In the genomic region with DNA sequence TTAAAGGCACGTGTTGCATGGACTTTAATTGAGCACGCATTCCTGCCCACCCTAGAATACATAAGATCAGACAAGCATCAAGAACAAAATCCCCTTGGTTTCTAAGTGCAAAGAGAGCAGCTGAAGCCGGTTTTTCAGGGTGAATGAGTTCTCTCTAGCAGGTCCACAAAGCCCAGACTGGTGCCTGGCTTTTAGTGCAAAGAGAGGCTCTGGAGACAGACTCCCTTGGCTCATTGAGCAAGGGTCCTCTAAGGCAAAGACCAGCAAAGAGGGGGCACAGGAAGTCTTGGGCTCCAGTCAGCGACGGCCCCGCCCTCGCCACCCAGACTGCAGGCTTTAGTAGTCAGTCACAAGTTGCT, we compare ENCODE assay signal across 8 mouse cellular contexts. TPM values are rescaled to one million over a fixed set of nuclear protein-coding genes. Genes with fewer than 3 reads are reported as not detected.
A peak's percentile ranks its signal among the peaks of the same experiment; 100 is the strongest.
DNase-seq lines count a peak whose midpoint lies in the region; ATAC-seq and TF ChIP-seq lines count a peak whose summit lies in the region.

No protein-coding gene starts in this region.

- ATAC-seq in heart, embryonic 11.5 days (replicated peaks; ENCODE audit: insufficient number of reproducible peaks, low FRiP score, low TSS enrichment) = no peak
- ATAC-seq in forebrain, embryonic 16.5 days = no peak
- ATAC-seq in liver, embryonic 15.5 days (ENCODE audit: insufficient read depth) = no peak

- H3K4me3 ChIP-seq in heart, embryonic 11.5 days (ENCODE audit: low read depth, low read length) = peak overlapping the region; percentile 49
- peak overlapping the region; percentile 78 for H3K4me3 ChIP-seq in E14TG2a.4 (replicated peaks; ENCODE audit: low read length)
- H3K4me3 ChIP-seq in forebrain, embryonic 16.5 days (replicated peaks; ENCODE audit: low read length) = peak overlapping the region; percentile 39
- H3K4me3 ChIP-seq in liver, embryonic 15.5 days (replicated peaks) = peak overlapping the region; percentile 57

- H3K9ac ChIP-seq in heart, embryonic 11.5 days (ENCODE audit: low read depth, low read length) = peak overlapping the region; percentile 72
- H3K9ac ChIP-seq in forebrain, embryonic 16.5 days (replicated peaks; ENCODE audit: low read depth, low read length) = peak overlapping the region; percentile 23; the same call in 1 of the 2 replicates
- H3K9ac ChIP-seq in liver, embryonic 15.5 days = no peak overlapping the region

- peak overlapping the region; percentile 81 for H3K4me2 ChIP-seq in heart, embryonic 11.5 days
- peak overlapping the region; percentile 70 for H3K4me2 ChIP-seq in forebrain, embryonic 16.5 days (ENCODE audit: low read length)
- peak overlapping the region; percentile 80 for H3K4me2 ChIP-seq in liver, embryonic 15.5 days

- H3K27ac ChIP-seq in heart, embryonic 11.5 days (ENCODE audit: low read depth, low read length) = peak overlapping the region; percentile 54; the same call in 1 of the 2 replicates
- no peak overlapping the region for H3K27ac ChIP-seq in forebrain, embryonic 16.5 days (ENCODE audit: low read length)
- no peak overlapping the region for H3K27ac ChIP-seq in liver, embryonic 15.5 days (replicated peaks)

- no peak for DNase-seq in heart, adult 8-10 months (ENCODE audit: low spot score)
- no peak for DNase-seq in embryo, embryonic 9.5 days (ENCODE audit: extremely low spot score)
- DNase-seq in cerebellum, postnatal 14 days = no peak
- no peak for DNase-seq in kidney, postnatal 10 days

- H3K36me3 ChIP-seq in heart, embryonic 11.5 days (ENCODE audit: control insufficient read depth, insufficient read depth, low read length) = no peaks in the 10 kb centered on the region
- H3K36me3 ChIP-seq in E14TG2a.4 (ENCODE audit: insufficient read depth, low read length) = no peaks in the 10 kb centered on the region
- no peaks in the 10 kb centered on the region for H3K36me3 ChIP-seq in forebrain, embryonic 16.5 days (ENCODE audit: control insufficient read depth, insufficient read depth)
- no peaks in the 10 kb centered on the region for H3K36me3 ChIP-seq in liver, embryonic 15.5 days (replicated peaks)

- no peaks in the 10 kb centered on the region for H3K9me3 ChIP-seq in heart, embryonic 11.5 days (replicated peaks; ENCODE audit: control insufficient read depth, low read length)
- 0 out of 2 replicates have a peak, but pooled peaks cover 5% of the 10 kb centered on the region for H3K9me3 ChIP-seq in E14TG2a.4 (ENCODE audit: low read length)
- no peaks in the 10 kb centered on the region for H3K9me3 ChIP-seq in forebrain, embryonic 16.5 days (ENCODE audit: control insufficient read depth, low read length)
- H3K9me3 ChIP-seq in liver, embryonic 15.5 days (replicated peaks) = no peaks in the 10 kb centered on the region

- H3K27me3 ChIP-seq in heart, embryonic 11.5 days (ENCODE audit: control insufficient read depth, insufficient read depth, low read length) = no peaks in the 10 kb centered on the region
- H3K27me3 ChIP-seq in E14TG2a.4 (ENCODE audit: insufficient read depth, low read length) = peaks cover 43% of the 10 kb centered on the region
- no peaks in the 10 kb centered on the region for H3K27me3 ChIP-seq in forebrain, embryonic 16.5 days (replicated peaks; ENCODE audit: control insufficient read depth, insufficient read depth, low read length)
- peaks cover 9% of the 10 kb centered on the region for H3K27me3 ChIP-seq in liver, embryonic 15.5 days

- TF ChIP-seq CTCF in E14TG2a.4 (conservative IDR thresholded peaks at IDR 0.05; ENCODE audit: low read length) = no peak

- H3K4me1 ChIP-seq in heart, embryonic 11.5 days (ENCODE audit: control insufficient read depth, insufficient read depth, low read length) = peaks cover 7% of the 10 kb centered on the region; the same call in 1 of the 2 replicates
- peaks cover 10% of the 10 kb centered on the region for H3K4me1 ChIP-seq in E14TG2a.4 (replicated peaks; ENCODE audit: low read depth, low read length)
- H3K4me1 ChIP-seq in forebrain, embryonic 16.5 days (replicated peaks; ENCODE audit: control insufficient read depth, insufficient read depth, low read length) = peaks cover 7% of the 10 kb centered on the region
- H3K4me1 ChIP-seq in liver, embryonic 15.5 days (replicated peaks) = peaks cover 8% of the 10 kb centered on the region; the same call in 1 of the 2 replicates

- 10% methylated on average over 7 of the region's 7 CpGs for WGBS in heart, embryonic 11.5 days (ENCODE audit: insufficient replicate concordance)
- 9% methylated on average over 7 of the region's 7 CpGs for WGBS in forebrain, embryonic 16.5 days
- whole genome bisulfite sequencing in liver, embryonic 15.5 days (ENCODE audit: insufficient replicate concordance) = 8% methylated on average over 7 of the region's 7 CpGs

RNA-seq across cellular contexts. Expression of gene Cracr2a, which starts 0.3 kb away (rescaled TPM):
- polyA plus RNA-seq in heart, embryonic 11.5 days (2014; fragmentation: Nextera tagmentation; extraction: Ambion mirVana) = 0.93 and 1.0 TPM in 2 replicates
- 1 to 10 TPM in 3 of 4 experiments, under 1 TPM in 1; 0.35 to 3.4 (median 2.4) TPM for total RNA-seq in heart, adult 8-10 months (2022)
- polyA plus RNA-seq in forebrain, embryonic 16.5 days (2015; fragmentation: Nextera tagmentation; extraction: Ambion mirVana) = 0.16 and 0.32 TPM in 2 replicates
- 0.97 and 1.0 TPM in 2 replicates for polyA plus RNA-seq in liver, embryonic 15.5 days (2015; fragmentation: Nextera tagmentation; extraction: Ambion mirVana)
